Mouse (Mus musculus): ENCODE measurements around the gene Nyap1. TPM values are rescaled to one million over a fixed set of nuclear protein-coding genes. Genes with fewer than 3 reads are reported as not detected.

Gene Nyap1
- polyA plus RNA-seq, 1 experiment from 2014 or later: 1.2 TPM

- ATAC-seq (ENCODE audit: insufficient number of reproducible peaks, low FRiP score, low TSS enrichment, low read depth) (no peak), DNase-seq (ENCODE audit: low spot score) (no peak)
- WGBS: 51% methylated on average over 6 of the region's 6 CpGs
- Histone ChIP-seq H3K4me3 (ENCODE audit: low read depth, low read length) (no peak overlapping the region), H3K4me1 (ENCODE audit: control insufficient read depth, insufficient read depth, low read length) (peaks cover 24% of the 10 kb centered on the region), H3K27ac (replicated peaks; ENCODE audit: low read depth, low read length) (no peak overlapping the region), H3K4me2 (ENCODE audit: low read depth, severe bottlenecking) (peak overlapping the region; percentile 98; the same call in 1 of the 2 replicates), H3K9me3 (ENCODE audit: control insufficient read depth, low read length) (no peaks in the 10 kb centered on the region), H3K27me3 (ENCODE audit: control insufficient read depth, insufficient read depth, low read length) (no peaks in the 10 kb centered on the region), H3K36me3 (ENCODE audit: control insufficient read depth, insufficient read depth, low read length) (peaks cover 10% of the 10 kb centered on the region), H3K9ac (ENCODE audit: low read length) (no peak overlapping the region)
Observed at GRCm38 (mm10) chr5:137749196-137749836, 7.9 kb upstream of the Nyap1 start.

GRCm38 (mm10) chr5:137748130-137748770 is 6.8 kb upstream of the Nyap1 start:
- no peak overlapping the region; the same call in 1 of the 2 replicates for H3K9ac ChIP-seq (ENCODE audit: low read length)
- WGBS: 38% methylated on average over 5 of the region's 5 CpGs
- H3K27me3 ChIP-seq (ENCODE audit: control insufficient read depth, insufficient read depth, low read length): no peaks in the 10 kb centered on the region
- H3K4me1 ChIP-seq (ENCODE audit: control insufficient read depth, insufficient read depth, low read length): peaks cover 24% of the 10 kb centered on the region
- peak overlapping the region; percentile 98 for H3K4me2 ChIP-seq (ENCODE audit: low read depth, severe bottlenecking)
- H3K27ac ChIP-seq (replicated peaks; ENCODE audit: low read depth, low read length): no peak overlapping the region
- no peak for DNase-seq (ENCODE audit: low spot score)
- peaks cover 10% of the 10 kb centered on the region for H3K36me3 ChIP-seq (ENCODE audit: control insufficient read depth, insufficient read depth, low read length)
- no peaks in the 10 kb centered on the region for H3K9me3 ChIP-seq (ENCODE audit: control insufficient read depth, low read length)
- H3K4me3 ChIP-seq (ENCODE audit: low read depth, low read length): peak overlapping the region; percentile 66; the same call in 1 of the 2 replicates
- no peak for ATAC-seq (ENCODE audit: insufficient number of reproducible peaks, low FRiP score, low TSS enrichment, low read depth)

GRCm38 (mm10) chr5:137747326-137747961 is 6.0 kb upstream of the Nyap1 start:
- peak; percentile 44 for DNase-seq (ENCODE audit: low spot score)
- Histone ChIP-seq H3K36me3 (ENCODE audit: control insufficient read depth, insufficient read depth, low read length) (peaks cover 6% of the 10 kb centered on the region; the same call in 1 of the 2 replicates), H3K4me2 (ENCODE audit: low read depth, severe bottlenecking) (peak overlapping the region; percentile 98), H3K27me3 (ENCODE audit: control insufficient read depth, insufficient read depth, low read length) (no peaks in the 10 kb centered on the region), H3K4me3 (ENCODE audit: low read depth, low read length) (peak overlapping the region; percentile 66), H3K27ac (replicated peaks; ENCODE audit: low read depth, low read length) (peak overlapping the region; percentile 40; the same call in 1 of the 2 replicates), H3K4me1 (ENCODE audit: control insufficient read depth, insufficient read depth, low read length) (peaks cover 24% of the 10 kb centered on the region), H3K9ac (ENCODE audit: low read length) (peak overlapping the region; percentile 72), H3K9me3 (ENCODE audit: control insufficient read depth, low read length) (no peaks in the 10 kb centered on the region)
- no peak for ATAC-seq (ENCODE audit: insufficient number of reproducible peaks, low FRiP score, low TSS enrichment, low read depth)
- 4% methylated on average over 26 of the region's 26 CpGs for WGBS

GRCm38 (mm10) chr5:137746851-137747325 is 5.5 kb upstream of the Nyap1 start:
- no peaks in the 10 kb centered on the region for H3K27me3 ChIP-seq (ENCODE audit: control insufficient read depth, insufficient read depth, low read length)
- WGBS: 1% methylated on average over 16 of the region's 16 CpGs

GRCm38 (mm10) chr5:137746282-137746850 is 5.0 kb upstream of the Nyap1 start:
- Histone ChIP-seq H3K4me1 (ENCODE audit: control insufficient read depth, insufficient read depth, low read length) (peaks cover 27% of the 10 kb centered on the region), H3K4me2 (ENCODE audit: low read depth, severe bottlenecking) (peak overlapping the region; percentile 98), H3K36me3 (ENCODE audit: control insufficient read depth, insufficient read depth, low read length) (peaks cover 2% of the 10 kb centered on the region; the same call in 1 of the 2 replicates), H3K27ac (replicated peaks; ENCODE audit: low read depth, low read length) (peak overlapping the region; percentile 65), H3K9me3 (ENCODE audit: control insufficient read depth, low read length) (no peaks in the 10 kb centered on the region), H3K4me3 (ENCODE audit: low read depth, low read length) (peak overlapping the region; percentile 66), H3K27me3 (ENCODE audit: control insufficient read depth, insufficient read depth, low read length) (no peaks in the 10 kb centered on the region), H3K9ac (ENCODE audit: low read length) (peak overlapping the region; percentile 72)
- WGBS: under 1% methylated on average over 20 of the region's 20 CpGs
- ATAC-seq (ENCODE audit: insufficient number of reproducible peaks, low FRiP score, low TSS enrichment, low read depth): peak; percentile 16; the same call in 1 of the 2 replicates
- peak; percentile 76 for DNase-seq (ENCODE audit: low spot score)

More at GRCm38 (mm10) chr5:137746851-137747325, 5.5 kb upstream of the Nyap1 start:
- H3K4me2 ChIP-seq (ENCODE audit: low read depth, severe bottlenecking): peak overlapping the region; percentile 98
- peaks cover 5% of the 10 kb centered on the region; the same call in 1 of the 2 replicates for H3K36me3 ChIP-seq (ENCODE audit: control insufficient read depth, insufficient read depth, low read length)
- H3K4me3 ChIP-seq (ENCODE audit: low read depth, low read length): peak overlapping the region; percentile 66
- peaks cover 24% of the 10 kb centered on the region for H3K4me1 ChIP-seq (ENCODE audit: control insufficient read depth, insufficient read depth, low read length)
- no peaks in the 10 kb centered on the region for H3K9me3 ChIP-seq (ENCODE audit: control insufficient read depth, low read length)
- DNase-seq (ENCODE audit: low spot score): peak; percentile 42
- peak overlapping the region; percentile 72 for H3K9ac ChIP-seq (ENCODE audit: low read length)
- no peak for ATAC-seq (ENCODE audit: insufficient number of reproducible peaks, low FRiP score, low TSS enrichment, low read depth)
- H3K27ac ChIP-seq (replicated peaks; ENCODE audit: low read depth, low read length): peak overlapping the region; percentile 65

GRCm38 (mm10) chr5:137745214-137746171 is 4.1 kb upstream of the Nyap1 start, which contains the start of gene Tsc22d4:
TSS of gene Tsc22d4 (plus strand) at chr5:137745730.
- H3K4me2 ChIP-seq (ENCODE audit: low read depth, severe bottlenecking): peak within 1 kb of the TSS; percentile 98
- H3K27me3 ChIP-seq (ENCODE audit: control insufficient read depth, insufficient read depth, low read length): no peaks in the 10 kb centered on the region
- H3K36me3 ChIP-seq (ENCODE audit: control insufficient read depth, insufficient read depth, low read length): no peaks in the 10 kb centered on the region
- H3K9ac ChIP-seq (ENCODE audit: low read length): peak within 1 kb of the TSS; percentile 72
- peaks cover 27% of the 10 kb centered on the region for H3K4me1 ChIP-seq (ENCODE audit: control insufficient read depth, insufficient read depth, low read length)
- ATAC-seq (ENCODE audit: insufficient number of reproducible peaks, low FRiP score, low TSS enrichment, low read depth): peak; percentile 84
- H3K9me3 ChIP-seq (ENCODE audit: control insufficient read depth, low read length): no peaks in the 10 kb centered on the region
- 5% methylated on average over 28 of the region's 28 CpGs for WGBS
- DNase-seq (ENCODE audit: low spot score): peak; percentile 91
- H3K27ac ChIP-seq (replicated peaks; ENCODE audit: low read depth, low read length): peak within 1 kb of the TSS; percentile 65
- H3K4me3 ChIP-seq (ENCODE audit: low read depth, low read length): peak within 1 kb of the TSS; percentile 66

GRCm38 (mm10) chr5:137744197-137744596 is 2.8 kb upstream of the Nyap1 start:
- ATAC-seq (ENCODE audit: insufficient number of reproducible peaks, low FRiP score, low TSS enrichment, low read depth) (no peak), DNase-seq (ENCODE audit: low spot score) (no peak)
- H3K27ac ChIP-seq (replicated peaks; ENCODE audit: low read depth, low read length): no peak overlapping the region
- H3K27me3 ChIP-seq (ENCODE audit: control insufficient read depth, insufficient read depth, low read length): no peaks in the 10 kb centered on the region
- no peak overlapping the region for H3K9ac ChIP-seq (ENCODE audit: low read length)
- WGBS: 86% methylated on average over 7 of the region's 7 CpGs
- H3K9me3 ChIP-seq (ENCODE audit: control insufficient read depth, low read length): no peaks in the 10 kb centered on the region
- no peaks in the 10 kb centered on the region for H3K36me3 ChIP-seq (ENCODE audit: control insufficient read depth, insufficient read depth, low read length)
- no peak overlapping the region for H3K4me3 ChIP-seq (ENCODE audit: low read depth, low read length)
- H3K4me2 ChIP-seq (ENCODE audit: low read depth, severe bottlenecking): no peak overlapping the region
- peaks cover 33% of the 10 kb centered on the region for H3K4me1 ChIP-seq (ENCODE audit: control insufficient read depth, insufficient read depth, low read length)
